9 mouse cellular contexts compared by ENCODE assay signal in genomic region chr17:31776949-31777607, GRCm38 (mm10).
A peak's percentile ranks its signal among the peaks of the same experiment; 100 is the strongest.
DNase-seq lines count a peak whose midpoint lies in the region; ATAC-seq and TF ChIP-seq lines count a peak whose summit lies in the region.
"Had no signal": no experiment of that assay in that cellular context is flagged by ENCODE, and none has a peak within 500 bp of the region (broad histone marks: within the 10 kb centered on the region; RNA-seq: fewer than 3 reads in every experiment).

No protein-coding gene starts in this region.

- peak; percentile 32 for DNase-seq in ovary, adult 18-20 months (ENCODE audit: low spot score)
- DNase-seq in ovary, postnatal 10 days (ENCODE audit: low spot score) = no peak
- peak; percentile 46 for DNase-seq in lung, postnatal 25 days (ENCODE audit: low spot score)
- no peak for DNase-seq in layer of hippocampus, adult 11-12 months (ENCODE audit: low spot score)

- H3K9me3 ChIP-seq in forebrain, embryonic 13.5 days (replicated peaks) = no peaks in the 10 kb centered on the region
- no peaks in the 10 kb centered on the region for H3K9me3 ChIP-seq in intestine, postnatal 0 days (ENCODE audit: control insufficient read depth)

- no peak overlapping the region for H3K4me3 ChIP-seq in forebrain, embryonic 13.5 days
- H3K4me3 ChIP-seq in intestine, postnatal 0 days (ENCODE audit: low read depth, low read length) = no peak overlapping the region
- H3K4me3 ChIP-seq: megakaryocyte, embryonic 14.5 days had no signal

- no peak overlapping the region for H3K4me2 ChIP-seq in forebrain, embryonic 13.5 days
- H3K4me2 ChIP-seq in intestine, postnatal 0 days (replicated peaks; ENCODE audit: low read depth) = no peak overlapping the region

- TF ChIP-seq CTCF in intestine, postnatal 0 days (IDR thresholded peaks at IDR 0.05; ENCODE audit: low read depth) = no peak

- WGBS in forebrain, embryonic 13.5 days = 62% methylated on average over 9 of the region's 9 CpGs
- 38% methylated on average over 9 of the region's 9 CpGs for WGBS in intestine, postnatal 0 days

- H3K4me1 ChIP-seq in forebrain, embryonic 13.5 days = peaks cover 23% of the 10 kb centered on the region
- H3K4me1 ChIP-seq in intestine, postnatal 0 days (replicated peaks; ENCODE audit: control insufficient read depth, insufficient read depth, low read length) = peaks cover 5% of the 10 kb centered on the region; the same call in 1 of the 2 replicates

- H3K36me3 ChIP-seq in forebrain, embryonic 13.5 days (ENCODE audit: poor library complexity, severe bottlenecking) = no peaks in the 10 kb centered on the region
- H3K36me3 ChIP-seq in intestine, postnatal 0 days (ENCODE audit: control insufficient read depth, insufficient read depth) = no peaks in the 10 kb centered on the region

- peak overlapping the region; percentile 61 for H3K27ac ChIP-seq in forebrain, embryonic 13.5 days
- H3K27ac ChIP-seq in intestine, postnatal 0 days (ENCODE audit: low read depth, low read length) = no peak overlapping the region

- peak; percentile 75 for ATAC-seq in forebrain, embryonic 13.5 days
- peak; percentile 49; the same call in 1 of the 2 replicates for ATAC-seq in intestine, postnatal 0 days
- ATAC-seq in granulocyte monocyte progenitor cell, adult 5-6 weeks (replicated peaks; ENCODE audit: poor library complexity, severe bottlenecking) = no peak
- no peak for ATAC-seq in megakaryocyte progenitor cell, adult 5-6 weeks (replicated peaks; ENCODE audit: poor library complexity)

- no peak overlapping the region for H3K9ac ChIP-seq in forebrain, embryonic 13.5 days
- H3K9ac ChIP-seq in intestine, postnatal 0 days (ENCODE audit: low read depth, low read length) = no peak overlapping the region

- no peaks in the 10 kb centered on the region for H3K27me3 ChIP-seq in forebrain, embryonic 13.5 days
- H3K27me3 ChIP-seq in intestine, postnatal 0 days (replicated peaks; ENCODE audit: control insufficient read depth, insufficient read depth, low read length) = no peaks in the 10 kb centered on the region

Comparison
In these comparisons a context has a peak if more than half of its experiments do, and no peak if none do; other contexts are left out.
1. DNase-seq: peak in ovary, adult 18-20 months (single experiment) and lung, postnatal 25 days (single experiment); none in ovary, postnatal 10 days (single experiment) and layer of hippocampus, adult 11-12 months (single experiment).
2. ATAC-seq: peak in forebrain, embryonic 13.5 days (single experiment) and intestine, postnatal 0 days (single experiment); none in granulocyte monocyte progenitor cell, adult 5-6 weeks (single experiment) and megakaryocyte progenitor cell, adult 5-6 weeks (single experiment).